Mouse (Mus musculus) subcutaneous adipose tissue, adult 2 months (tissue): Measurements from ENCODE around the gene Ociad2. TPM values are rescaled to one million over a fixed set of nuclear protein-coding genes. Genes with fewer than 3 reads are reported as not detected.

Source experiments
- polyA plus RNA-seq: library from polyadenylated mRNA; depleted of rRNA; stranded (reverse); fragments of >200 nt; gene quantifications from 2 replicates; pipeline ENCODE4 v1.2.3, GENCODE M21; 2012; ENCODE audit warnings: low replicate concordance; rRNA removed

Gene Ociad2
- polyA plus RNA-seq, result 0.86 and 2.9 TPM in 2 replicates

GRCm38 (mm10) chr5:73340723-73341235 lies at the start of gene Ociad2:
TSS of gene Ociad2 (minus strand) at chr5:73341028.

GRCm38 (mm10) chr5:73292502-73293457 lies 48.0 kb downstream of the Ociad2 start, which contains the start of gene Ociad1:
TSS of gene Ociad1 (plus strand) at chr5:73292784.

Other genes with a start within 250 kb of the Ociad2 start
- 42.6 and 72.2 TPM in 2 replicates for gene Fryl, start 84.4 kb downstream of the Ociad2 start, polyA plus RNA-seq
- gene Ociad1, start 48.2 kb downstream of the Ociad2 start, polyA plus RNA-seq, result 81.2 and 94.0 TPM in 2 replicates
- 0.04 and 0.42 TPM in 2 replicates for gene Cwh43, start 65.0 kb upstream of the Ociad2 start, polyA plus RNA-seq
- gene Dcun1d4, start 140.0 kb upstream of the Ociad2 start, polyA plus RNA-seq, result 8.8 and 9.4 TPM in 2 replicates